10 mouse cellular contexts compared by ENCODE assay signal in the genomic region with DNA sequence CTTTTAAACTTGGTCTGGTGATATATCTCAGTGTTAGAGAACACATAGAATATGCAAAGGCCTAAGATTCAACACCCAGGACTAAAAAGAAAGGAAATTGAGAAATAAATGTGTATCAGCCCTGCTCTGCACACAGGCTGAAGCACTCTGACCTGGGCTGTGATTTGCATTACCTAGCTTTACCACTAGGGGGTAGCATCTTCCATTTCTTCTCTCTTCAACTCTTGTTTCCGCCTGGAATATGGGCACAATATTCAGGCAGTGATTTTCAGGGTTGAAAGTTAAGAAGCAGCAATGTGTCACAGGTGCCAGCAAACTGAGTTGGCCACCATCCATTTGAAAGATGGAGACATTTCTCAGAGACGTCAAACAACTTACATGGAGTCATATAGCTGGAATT. TPM values are rescaled to one million over a fixed set of nuclear protein-coding genes. Genes with fewer than 3 reads are reported as not detected.
A peak's percentile ranks its signal among the peaks of the same experiment; 100 is the strongest.
DNase-seq lines count a peak whose midpoint lies in the region; ATAC-seq and TF ChIP-seq lines count a peak whose summit lies in the region.
"Had no signal": no experiment of that assay in that cellular context is flagged by ENCODE, and none has a peak within 500 bp of the region (broad histone marks: within the 10 kb centered on the region; RNA-seq: fewer than 3 reads in every experiment).

No protein-coding gene starts in this region.

- no peak for ATAC-seq in CD4-positive, CD25-positive, alpha-beta regulatory T cell, adult 4 months
- no peak for ATAC-seq in kidney, postnatal 0 days (replicated peaks; ENCODE audit: low FRiP score, low read depth)
- no peak for ATAC-seq in erythroblast, adult 5-6 weeks (replicated peaks; ENCODE audit: low FRiP score, poor library complexity, severe bottlenecking)

- H3K9me3 ChIP-seq in kidney, postnatal 0 days (replicated peaks; ENCODE audit: low read length) = no peaks in the 10 kb centered on the region
- H3K9me3 ChIP-seq: embryonic facial prominence, embryonic 15.5 days; limb, embryonic 13.5 days had no signal

- no peak overlapping the region for H3K9ac ChIP-seq in kidney, postnatal 0 days (ENCODE audit: low read depth, low read length)
- H3K9ac ChIP-seq: embryonic facial prominence, embryonic 15.5 days; limb, embryonic 13.5 days had no signal

- DNase-seq in CD4-positive, CD25-positive, alpha-beta regulatory T cell, adult 2 months (ENCODE audit: low read depth, low spot score) = peak; percentile 3
- DNase-seq in kidney, postnatal 0 days (ENCODE audit: low spot score) = no peak
- DNase-seq in kidney, postnatal 4 days = no peak
- peak; percentile 38 for DNase-seq in brain, adult 2 months (ENCODE audit: low read depth, low spot score)
- DNase-seq in kidney, postnatal 36 days = peak; percentile 7 to 19
- DNase-seq in spleen, postnatal 4 days (ENCODE audit: low spot score in 2 of 2) = no peak

- H3K4me2 ChIP-seq in kidney, postnatal 0 days (ENCODE audit: low read length) = no peak overlapping the region
- H3K4me2 ChIP-seq: embryonic facial prominence, embryonic 15.5 days; limb, embryonic 13.5 days had no signal

- TF ChIP-seq CTCF in kidney, postnatal 0 days (IDR thresholded peaks at IDR 0.05; ENCODE audit: low read depth) = peak; percentile 66

- no peaks in the 10 kb centered on the region for H3K4me1 ChIP-seq in kidney, postnatal 0 days (replicated peaks; ENCODE audit: insufficient read depth, low read length)
- H3K4me1 ChIP-seq: embryonic facial prominence, embryonic 15.5 days; limb, embryonic 13.5 days had no signal

- no peak overlapping the region for H3K4me3 ChIP-seq in kidney, postnatal 0 days (replicated peaks; ENCODE audit: low read depth, low read length)
- H3K4me3 ChIP-seq: embryonic facial prominence, embryonic 15.5 days; limb, embryonic 13.5 days had no signal

- no peaks in the 10 kb centered on the region for H3K27me3 ChIP-seq in kidney, postnatal 0 days (ENCODE audit: insufficient read depth, low read length)
- H3K27me3 ChIP-seq: embryonic facial prominence, embryonic 15.5 days had no signal

- no peak overlapping the region for H3K27ac ChIP-seq in kidney, postnatal 0 days
- H3K27ac ChIP-seq: embryonic facial prominence, embryonic 15.5 days; limb, embryonic 13.5 days had no signal

- WGBS in kidney, postnatal 0 days = 66% methylated on average over 2 of the region's 2 CpGs

- H3K36me3 ChIP-seq in kidney, postnatal 0 days (ENCODE audit: insufficient read depth, low read length) = no peaks in the 10 kb centered on the region
- H3K36me3 ChIP-seq: embryonic facial prominence, embryonic 15.5 days; limb, embryonic 13.5 days had no signal

RNA-seq across cellular contexts. Expression of a gene that starts 27.5 kb away (rescaled TPM):
- not detected for polyA plus RNA-seq in CD4-positive, CD25-positive, alpha-beta regulatory T cell, adult 4 months (2017; shearing (Covaris generic))
- polyA plus RNA-seq in kidney, postnatal 0 days (2015; fragmentation: Nextera tagmentation; extraction: Ambion mirVana) = 0.05 and 0.08 TPM in 2 replicates
- total RNA-seq in erythroblast, adult 5-6 weeks (2015; ENCODE audit: low replicate concordance) = not detected in 2 replicates
- not detected in 2 replicates for total RNA-seq in erythroblast, adult 5-6 weeks (2017; ENCODE audit: low replicate concordance)

Comparison
In these comparisons a context has a peak if more than half of its experiments do, and no peak if none do; other contexts are left out.
1. DNase-seq: peak in CD4-positive, CD25-positive, alpha-beta regulatory T cell, adult 2 months (single experiment), brain, adult 2 months (single experiment) and kidney, postnatal 36 days (2 of 2); none in kidney, postnatal 0 days (single experiment), kidney, postnatal 4 days (0 of 2) and spleen, postnatal 4 days (0 of 2).